Mouse (Mus musculus) cerebellum, adult 9-11 months (tissue): ENCODE measurements around the gene Aox4.

Experiments used
- DNase-seq: peaks from one replicate; pipeline ENCODE4 v3.0.0; 2022

Gene Aox4

GRCm38 (mm10) chr1:58210203-58210602 lies at the start of gene Aox4:
Gene Aox4, plus strand, starts transcription at chr1:58210397.
- no peak for DNase-seq

GRCm38 (mm10) chr1:58169893-58170292 lies 40.3 kb upstream of the Aox4 start:
- no peak for DNase-seq

GRCm38 (mm10) chr1:58188514-58189175 lies 21.6 kb upstream of the Aox4 start:
- no peak for DNase-seq

GRCm38 (mm10) chr1:58194317-58194716 lies 15.9 kb upstream of the Aox4 start:
- DNase-seq = no peak

- DNase-seq = no peak
Observed at GRCm38 (mm10) chr1:58194988-58195387, 15.2 kb upstream of the Aox4 start.

- DNase-seq = no peak
Observed at GRCm38 (mm10) chr1:58195541-58195940, 14.7 kb upstream of the Aox4 start.

- DNase-seq = no peak
Observed at GRCm38 (mm10) chr1:58197023-58197422, 13.2 kb upstream of the Aox4 start.

- no peak for DNase-seq
Observed at GRCm38 (mm10) chr1:58198386-58198785, 11.8 kb upstream of the Aox4 start.

- no peak for DNase-seq
Observed at GRCm38 (mm10) chr1:58212805-58213204, 2.6 kb downstream of the Aox4 start.

- no peak for DNase-seq
Observed at GRCm38 (mm10) chr1:58213838-58214237, 3.6 kb downstream of the Aox4 start.

GRCm38 (mm10) chr1:58215353-58215752 lies 5.2 kb downstream of the Aox4 start:
- no peak for DNase-seq

GRCm38 (mm10) chr1:58215956-58216532 lies 5.8 kb downstream of the Aox4 start:
- DNase-seq = no peak

- DNase-seq = peak; percentile 10
Observed at GRCm38 (mm10) chr1:58221070-58221469, 10.9 kb downstream of the Aox4 start.

- peak; percentile 3 for DNase-seq
Observed at GRCm38 (mm10) chr1:58221879-58222278, 11.7 kb downstream of the Aox4 start.

GRCm38 (mm10) chr1:58228086-58228485 lies 17.9 kb downstream of the Aox4 start:
- DNase-seq = no peak

GRCm38 (mm10) chr1:58228916-58229315 lies 18.7 kb downstream of the Aox4 start:
- DNase-seq = no peak

- DNase-seq = no peak
Observed at GRCm38 (mm10) chr1:58229774-58230173, 19.6 kb downstream of the Aox4 start.

- DNase-seq = no peak
Observed at GRCm38 (mm10) chr1:58230542-58230941, 20.3 kb downstream of the Aox4 start.

GRCm38 (mm10) chr1:58235405-58235804 lies 25.2 kb downstream of the Aox4 start:
- DNase-seq = no peak

GRCm38 (mm10) chr1:58237527-58238299 lies 27.5 kb downstream of the Aox4 start:
- DNase-seq = no peak

- DNase-seq = no peak
Observed at GRCm38 (mm10) chr1:58238440-58238839, 28.2 kb downstream of the Aox4 start.

- DNase-seq = no peak
Observed at GRCm38 (mm10) chr1:58238961-58239360, 28.8 kb downstream of the Aox4 start.

GRCm38 (mm10) chr1:58240347-58240746 lies 30.1 kb downstream of the Aox4 start:
- no peak for DNase-seq

GRCm38 (mm10) chr1:58244487-58244886 lies 34.3 kb downstream of the Aox4 start:
- no peak for DNase-seq
